Mouse (Mus musculus) urinary bladder, postnatal 10 days (tissue): ENCODE data around the gene Anxa1.

Source experiments
- DNase-seq: peaks from one replicate; pipeline ENCODE4 v3.0.0; 2022; ENCODE audit warnings: low spot score

Gene Anxa1

GRCm38 (mm10) chr19:20390455-20390994 is at the start of gene Anxa1:
Gene Anxa1, minus strand, starts transcription at chr19:20390944.
- DNase-seq: no peak

GRCm38 (mm10) chr19:20437043-20437442 is 46.3 kb upstream of the Anxa1 start:
- no peak for DNase-seq

GRCm38 (mm10) chr19:20434541-20434940 is 43.8 kb upstream of the Anxa1 start:
- peak; percentile 19 for DNase-seq

DNA sequence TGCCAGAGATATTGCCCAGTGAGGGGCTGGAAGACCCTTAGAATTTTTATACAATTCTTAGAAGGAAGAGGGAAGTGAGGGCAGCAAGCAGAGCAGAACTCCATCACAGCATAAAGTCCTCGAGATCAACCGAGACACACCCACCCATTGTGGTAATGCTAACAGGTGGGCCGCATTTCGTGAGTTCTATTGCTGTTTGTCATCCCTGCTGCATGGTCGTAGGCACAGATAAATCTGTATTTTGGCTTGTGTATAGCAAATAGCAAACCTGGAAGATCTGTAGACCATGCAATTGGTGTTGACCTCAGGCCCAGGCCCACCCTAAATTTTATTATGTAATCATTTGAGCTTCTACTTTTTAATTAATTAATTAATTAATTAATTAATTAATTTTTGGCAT is 43.2 kb upstream of the Anxa1 start:
- DNase-seq: no peak

DNA sequence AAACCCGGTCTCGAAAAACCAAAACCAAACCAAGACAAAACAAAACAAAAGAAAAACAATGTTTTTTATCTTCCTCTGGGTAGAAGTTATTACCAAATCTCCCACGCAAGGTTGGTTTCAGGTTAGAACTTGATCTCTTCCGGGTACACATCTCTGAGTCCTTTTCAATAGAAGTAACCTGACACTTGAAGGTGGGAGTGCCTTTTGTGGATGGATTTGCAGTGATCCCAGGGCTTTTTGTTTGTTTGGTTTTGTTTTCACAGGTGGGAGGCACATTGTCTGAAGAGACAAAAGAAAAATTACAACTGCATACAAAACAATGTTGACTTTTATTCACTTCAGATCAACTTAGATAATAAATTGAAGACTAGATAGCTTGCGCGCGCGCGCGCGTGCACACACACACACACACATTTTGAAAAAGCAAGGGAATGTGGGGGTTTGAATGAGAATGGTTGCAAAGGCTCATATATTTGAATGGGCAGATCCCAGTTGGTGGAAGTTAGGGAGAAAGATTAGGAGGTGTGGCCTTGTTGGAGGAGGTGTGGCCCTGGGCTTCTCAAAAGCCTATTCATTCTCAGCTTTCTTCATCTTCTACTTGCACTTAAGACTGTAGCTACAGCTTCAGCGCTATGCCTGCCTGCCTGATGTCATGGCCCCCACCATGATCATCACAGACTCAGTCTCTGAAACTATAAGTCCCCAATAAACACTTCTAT is 35.9 kb upstream of the Anxa1 start:
- DNase-seq: no peak

DNA sequence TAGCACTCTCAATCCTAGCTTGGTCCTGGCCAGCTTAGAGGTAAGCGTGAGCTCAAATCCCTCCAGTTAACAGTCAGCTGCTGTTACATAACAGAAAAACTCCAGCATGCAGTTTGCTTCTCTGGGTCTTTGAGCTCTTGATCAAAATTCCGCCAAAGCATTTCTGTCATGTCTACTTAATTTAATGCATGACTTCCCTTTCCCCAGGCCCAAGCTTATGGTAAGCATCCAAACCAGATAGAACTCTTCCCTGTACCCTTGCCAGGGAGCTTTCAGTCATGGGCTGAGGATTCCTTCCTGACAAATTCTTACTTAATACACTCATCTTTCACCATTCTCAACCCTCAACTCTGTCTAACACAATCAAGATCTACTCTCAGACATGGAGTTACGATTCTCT is 20.5 kb upstream of the Anxa1 start:
- no peak for DNase-seq

DNA sequence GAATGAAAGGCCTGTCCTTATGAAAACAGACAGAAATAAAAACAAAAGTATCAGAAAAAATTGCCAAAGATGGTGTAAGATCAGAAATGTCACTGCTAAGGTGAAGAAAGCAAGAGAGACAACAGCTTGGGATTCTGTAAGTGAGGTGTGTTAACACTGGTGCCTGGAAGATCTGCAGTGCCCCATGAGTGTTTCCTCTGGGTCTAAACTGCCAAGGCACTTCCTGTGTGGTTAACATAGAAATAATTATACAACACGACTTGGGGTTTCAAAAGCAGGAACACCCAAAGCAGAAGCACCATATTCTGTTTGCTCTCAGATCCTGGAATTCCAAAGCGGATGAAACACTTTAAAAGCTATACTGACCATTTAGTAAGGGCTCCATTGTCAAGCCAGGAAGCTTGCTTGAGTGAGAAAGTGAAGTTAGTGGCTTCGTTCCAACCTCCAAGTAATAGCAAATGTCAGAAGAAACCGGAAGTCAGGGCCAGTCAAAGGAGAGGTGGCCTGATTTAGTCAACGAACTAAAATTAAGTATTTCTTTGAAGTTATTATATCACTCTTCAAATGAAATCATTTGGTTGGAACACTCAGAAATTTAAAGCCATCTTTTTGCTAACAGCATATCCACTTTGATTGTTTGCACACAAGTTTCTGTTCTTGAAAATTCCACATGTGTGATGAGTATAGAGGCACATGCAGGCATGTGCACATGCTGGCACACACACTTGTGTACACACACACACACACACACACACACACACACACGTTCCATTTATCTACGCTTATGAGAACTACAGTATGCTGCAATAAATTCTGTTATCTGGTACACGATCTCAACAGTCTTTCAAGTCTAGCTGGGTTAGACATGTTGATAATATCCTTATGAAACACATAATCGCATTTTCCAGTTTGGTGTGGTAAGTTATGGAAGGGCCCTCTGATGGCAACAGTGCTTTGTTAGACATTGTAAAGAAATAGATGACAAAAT is 19.1 kb upstream of the Anxa1 start:
- DNase-seq: no peak

GRCm38 (mm10) chr19:20406475-20406874 is 15.7 kb upstream of the Anxa1 start:
- DNase-seq: no peak

DNA sequence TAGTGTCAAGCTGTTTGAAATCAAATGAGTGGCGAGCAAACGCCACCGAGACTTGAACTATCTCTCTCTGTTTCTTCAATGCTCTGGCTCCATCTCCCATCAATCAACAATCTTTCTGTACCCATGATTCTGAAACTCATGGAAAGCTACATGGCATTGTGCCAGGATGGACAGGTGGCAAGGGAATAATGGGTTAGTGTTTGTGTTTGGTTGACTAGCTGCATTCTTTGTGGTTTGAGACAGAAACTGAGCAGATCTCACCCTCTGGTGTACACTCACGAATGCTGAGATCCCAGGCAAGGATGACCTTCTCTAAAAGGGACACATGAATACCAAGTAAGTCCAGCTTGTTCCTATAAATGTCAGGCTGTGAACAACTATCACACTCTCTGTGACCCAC is 14.3 kb upstream of the Anxa1 start:
- DNase-seq: no peak

DNA sequence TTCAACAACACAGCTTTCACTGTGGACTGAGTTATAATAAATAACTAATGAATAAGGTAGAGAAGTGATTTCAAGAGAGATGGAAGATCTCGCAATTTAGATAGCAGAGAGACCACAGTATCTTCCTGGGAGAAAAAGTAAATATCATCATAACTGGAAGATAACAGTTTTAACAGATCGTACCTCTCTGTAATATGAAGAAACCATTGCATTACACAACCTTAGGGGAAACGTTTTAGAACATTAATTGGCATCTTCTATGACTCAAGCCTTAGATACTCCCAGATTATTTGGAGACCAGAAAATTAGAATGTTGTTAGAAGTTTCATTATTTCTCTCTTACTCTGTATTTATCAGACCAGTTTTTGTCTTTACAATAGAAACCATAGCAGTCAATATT is 13.0 kb upstream of the Anxa1 start:
- no peak for DNase-seq

GRCm38 (mm10) chr19:20403219-20403618 is 12.5 kb upstream of the Anxa1 start:
- DNase-seq: no peak

- no peak for DNase-seq
Measured at GRCm38 (mm10) chr19:20402516-20403200, 11.9 kb upstream of the Anxa1 start.

DNA sequence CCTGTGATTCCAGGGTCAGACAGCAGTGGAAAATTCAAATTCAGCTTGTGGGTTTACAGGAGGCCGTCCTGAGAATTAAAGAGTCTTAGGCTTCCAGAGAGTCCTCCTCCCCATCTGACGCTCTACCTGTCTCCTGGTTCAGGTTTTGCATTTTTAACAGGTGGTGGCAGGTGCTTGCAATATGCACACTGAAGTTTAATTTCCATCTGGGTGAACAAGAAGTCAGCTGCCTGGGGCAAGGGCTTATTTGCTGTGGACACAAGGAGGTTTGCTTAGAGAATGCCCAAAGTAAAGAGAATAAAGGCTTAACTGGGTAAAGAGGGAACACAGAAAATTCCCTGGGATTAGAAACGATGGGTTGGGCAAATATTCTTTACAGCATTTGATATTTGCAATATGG is 11.2 kb upstream of the Anxa1 start:
- DNase-seq: no peak

DNA sequence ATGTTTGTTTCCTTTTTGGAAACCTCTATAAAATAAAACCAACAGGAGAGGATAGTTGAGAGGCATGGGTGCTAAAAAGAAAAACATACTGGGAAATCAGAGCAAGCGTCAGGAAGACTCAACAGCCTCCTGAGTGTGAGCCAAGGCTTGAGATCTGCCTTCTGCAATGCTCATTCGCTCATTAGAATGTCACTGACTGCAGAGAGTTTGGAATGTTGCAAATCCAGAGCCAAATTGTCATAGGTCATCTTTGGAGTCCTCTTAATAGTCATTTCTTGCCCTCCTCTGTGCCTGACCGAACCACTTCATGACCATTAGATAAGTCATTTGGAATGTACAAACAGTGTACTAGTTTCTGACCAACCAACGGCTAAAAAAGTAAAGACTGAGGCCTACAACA is 8.4 kb upstream of the Anxa1 start:
- DNase-seq: no peak

DNA sequence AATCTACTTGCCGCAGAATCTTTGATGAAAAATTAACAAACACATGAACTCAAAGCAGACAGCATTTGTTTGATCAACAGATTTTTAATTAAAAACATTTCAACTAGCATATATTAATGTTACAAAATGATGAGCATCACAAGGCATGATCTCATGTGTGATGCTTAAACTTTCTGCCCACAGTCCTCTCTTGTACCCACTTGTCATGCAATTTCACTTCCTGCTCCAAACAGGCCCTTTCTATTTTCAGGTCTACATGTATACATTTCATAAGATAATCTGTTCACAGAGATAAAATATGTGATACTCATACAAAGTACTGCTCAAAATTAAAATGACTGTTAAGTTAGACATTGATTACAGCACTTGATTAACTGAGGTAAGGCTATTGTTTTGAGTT is 6.3 kb upstream of the Anxa1 start:
- no peak for DNase-seq

- DNase-seq: no peak
Measured at GRCm38 (mm10) chr19:20393556-20394274, 3.0 kb upstream of the Anxa1 start.

DNA sequence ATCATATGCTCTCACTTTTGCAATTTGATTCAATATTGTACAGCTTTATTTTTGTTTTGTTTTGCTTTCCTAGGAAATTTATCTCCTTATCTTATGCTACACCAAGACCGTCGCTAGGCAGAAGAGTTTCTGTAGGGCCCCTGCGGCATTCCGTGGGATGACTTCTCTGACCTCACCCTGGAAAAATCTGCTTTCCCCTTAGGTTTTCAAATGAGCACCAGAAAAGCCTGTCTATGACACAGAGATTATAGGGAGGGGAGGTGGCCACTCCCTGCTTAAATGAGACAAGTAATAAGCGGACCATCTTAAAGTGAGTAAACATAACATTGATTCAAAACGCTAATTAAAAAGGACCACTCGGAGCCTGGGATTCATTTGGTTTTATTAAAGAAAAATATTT is 1.0 kb downstream of the Anxa1 start:
- no peak for DNase-seq

DNA sequence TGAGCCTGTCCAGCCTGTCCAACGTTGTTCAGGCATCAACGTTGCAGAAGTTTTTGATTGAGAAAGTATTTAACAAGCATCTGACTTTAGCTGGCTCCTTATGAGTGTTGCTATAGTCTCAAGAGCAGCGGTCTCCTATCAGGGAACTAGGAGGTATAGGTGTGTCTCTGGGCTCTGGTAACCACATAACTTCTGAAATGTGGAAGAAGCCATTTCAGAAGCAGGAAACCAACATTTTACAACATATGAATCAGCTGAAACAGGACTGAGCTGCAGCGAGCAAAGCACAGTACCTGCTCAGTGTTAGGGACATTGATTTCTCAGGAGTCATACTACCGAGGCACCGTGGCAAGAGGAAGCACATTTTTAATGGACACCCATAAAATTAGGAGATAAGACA is 1.5 kb downstream of the Anxa1 start:
- DNase-seq: no peak

DNA sequence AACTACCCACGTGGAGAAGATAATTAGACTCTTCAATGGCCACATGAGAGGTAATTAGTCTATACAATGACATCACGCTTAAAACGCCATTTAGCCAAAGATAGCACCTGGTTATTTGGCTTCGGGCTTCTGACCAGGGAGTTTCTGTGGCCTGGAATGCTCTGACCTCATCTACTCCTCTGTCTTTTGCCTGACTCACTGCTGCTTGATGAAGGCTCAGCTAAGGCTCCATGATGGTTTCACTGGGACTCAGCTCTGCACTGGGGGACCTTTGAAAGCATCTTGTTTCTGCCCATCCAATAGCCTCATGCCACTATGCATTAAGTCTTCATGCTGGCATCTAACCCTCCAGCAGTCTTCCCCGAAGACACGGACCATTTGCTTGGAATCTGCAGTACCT is 2.5 kb downstream of the Anxa1 start:
- no peak for DNase-seq

DNA sequence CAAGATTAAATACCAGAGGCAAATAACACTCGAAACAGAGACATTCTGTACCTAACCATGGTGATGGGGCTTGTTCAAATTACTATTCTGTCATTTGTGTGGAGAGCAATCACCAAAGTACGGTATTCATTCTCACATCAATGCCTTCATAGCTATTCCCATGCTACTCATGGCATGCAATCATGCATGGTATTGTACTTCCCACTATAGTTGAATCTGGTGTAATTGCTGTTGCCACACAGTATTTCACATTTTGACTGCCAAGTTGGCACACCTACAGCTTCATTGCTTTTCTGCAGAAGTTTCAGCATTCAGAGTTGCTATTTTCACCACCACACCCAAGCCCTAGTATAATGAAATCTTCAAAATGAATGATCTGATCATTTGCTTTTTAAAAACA is 4.4 kb downstream of the Anxa1 start:
- no peak for DNase-seq

GRCm38 (mm10) chr19:20385645-20386044 is 5.1 kb downstream of the Anxa1 start:
- no peak for DNase-seq
